Mouse (Mus musculus) liver, embryonic 14.5 days (tissue): ENCODE data around the gene Psmd9.

Experiments used
- CTCF ChIP-seq: IDR thresholded peaks from 2 replicates; pipeline ENCODE4 v1.5.1; 2016; ENCODE audit warnings: antibody characterized with exemption, low read depth, control low read depth
- EP300 ChIP-seq: IDR thresholded peaks from 2 replicates; pipeline ENCODE4 v1.6.1; 2016; ENCODE audit warnings: antibody characterized with exemption, low read depth

DNA sequence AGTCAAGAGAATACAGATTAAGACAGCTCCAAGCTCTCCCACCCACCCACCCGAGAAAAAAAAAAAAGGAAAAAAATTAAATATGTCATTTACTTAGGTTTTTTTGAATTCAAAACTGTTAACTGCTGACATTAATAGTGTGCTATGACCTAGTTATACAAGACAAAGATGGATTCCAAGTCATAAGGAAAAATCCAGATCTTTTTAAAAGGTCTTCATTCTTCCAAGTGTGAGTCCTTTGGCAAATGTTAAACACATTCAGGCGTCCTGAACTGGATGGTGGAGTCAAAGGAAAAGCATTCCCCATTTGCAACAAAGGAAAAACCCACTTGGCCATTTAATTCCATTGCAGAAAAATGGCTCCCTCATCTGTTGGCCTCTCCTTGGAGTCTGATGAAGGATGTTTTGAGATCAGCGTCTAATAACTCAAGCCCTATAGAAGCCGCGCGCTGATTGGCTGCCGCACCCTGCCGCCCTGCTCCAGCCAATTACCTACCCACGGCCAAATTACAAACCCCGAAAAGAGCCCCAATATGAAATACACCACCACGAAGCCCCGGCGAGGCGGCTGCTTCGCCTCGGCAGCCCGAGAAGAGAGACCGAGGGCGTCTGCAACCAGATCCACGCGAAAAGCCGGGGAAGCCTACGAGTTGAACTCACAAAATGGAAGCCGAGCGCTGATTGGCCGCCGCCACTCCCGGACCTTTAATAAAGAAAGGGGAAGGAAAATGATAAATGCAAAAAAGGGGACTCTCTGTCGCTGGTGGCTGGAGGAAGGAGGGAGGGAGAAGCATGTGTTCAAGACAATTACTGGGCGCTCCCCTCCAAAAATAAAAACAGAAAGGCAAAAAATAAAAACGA, 28.3 kb upstream of the Psmd9 start:
- TF ChIP-seq CTCF: no peak
- TF ChIP-seq EP300: no peak; the same call in none of the 2 replicates
